Mouse (Mus musculus): Measurements from ENCODE around the gene B230217C12Rik. TPM values are rescaled to one million over a fixed set of nuclear protein-coding genes. Genes with fewer than 3 reads are reported as not detected.

Gene B230217C12Rik
- polyA plus RNA-seq, 1 experiment from 2014 or later = 38.2 TPM

DNA sequence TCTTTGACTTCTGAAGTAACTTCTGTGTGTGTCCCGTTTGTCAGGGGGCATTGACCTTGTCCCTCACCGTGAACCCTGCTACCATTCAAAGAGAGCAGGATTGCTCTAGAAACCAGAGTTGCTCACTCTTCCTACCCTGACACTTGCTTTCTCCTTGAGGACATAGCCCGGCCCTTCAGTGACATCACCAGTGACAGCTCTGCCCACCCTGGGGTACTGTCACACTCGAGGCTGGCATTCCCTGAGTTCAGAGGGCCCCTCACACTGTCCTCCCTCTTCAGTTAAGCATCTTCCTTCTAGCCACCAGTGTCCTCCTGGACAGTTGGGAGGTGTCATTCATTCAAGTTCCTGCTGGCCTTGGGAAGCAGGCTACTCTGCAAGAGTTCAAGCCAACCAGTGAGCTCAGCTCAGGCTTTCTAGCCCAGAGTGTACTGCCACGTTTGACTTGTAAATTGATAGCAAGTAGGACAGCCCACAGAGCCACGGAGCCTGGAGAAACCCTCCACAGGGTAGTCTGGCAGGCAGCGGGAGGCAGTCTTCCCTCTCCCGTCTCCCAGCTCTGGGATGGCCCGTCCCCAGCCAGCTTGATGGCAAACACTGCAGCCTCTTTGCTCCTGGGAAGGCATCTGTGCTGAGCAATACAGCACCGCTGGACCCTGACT is 1.7 kb upstream of the B230217C12Rik start:
- H3K9ac ChIP-seq (ENCODE audit: low read depth, low read length) = no peak overlapping the region
- no peak overlapping the region for H3K4me2 ChIP-seq (ENCODE audit: low read length)
- no peaks in the 10 kb centered on the region for H3K9me3 ChIP-seq (ENCODE audit: control insufficient read depth, low read length)
- peaks cover 16% of the 10 kb centered on the region for H3K36me3 ChIP-seq (ENCODE audit: control insufficient read depth, insufficient read depth, low read length)
- H3K4me3 ChIP-seq (ENCODE audit: low read length) = no peak overlapping the region
- ATAC-seq = no peak
- H3K27ac ChIP-seq (ENCODE audit: low read depth, low read length) = peak overlapping the region; percentile 35; the same call in 1 of the 2 replicates
- WGBS = 35% methylated on average over 10 of the region's 10 CpGs
- peaks cover 11% of the 10 kb centered on the region for H3K4me1 ChIP-seq (ENCODE audit: control insufficient read depth, insufficient read depth, low read depth, low read length)
- no peaks in the 10 kb centered on the region for H3K27me3 ChIP-seq (replicated peaks; ENCODE audit: control insufficient read depth, insufficient read depth, low read length)

DNA sequence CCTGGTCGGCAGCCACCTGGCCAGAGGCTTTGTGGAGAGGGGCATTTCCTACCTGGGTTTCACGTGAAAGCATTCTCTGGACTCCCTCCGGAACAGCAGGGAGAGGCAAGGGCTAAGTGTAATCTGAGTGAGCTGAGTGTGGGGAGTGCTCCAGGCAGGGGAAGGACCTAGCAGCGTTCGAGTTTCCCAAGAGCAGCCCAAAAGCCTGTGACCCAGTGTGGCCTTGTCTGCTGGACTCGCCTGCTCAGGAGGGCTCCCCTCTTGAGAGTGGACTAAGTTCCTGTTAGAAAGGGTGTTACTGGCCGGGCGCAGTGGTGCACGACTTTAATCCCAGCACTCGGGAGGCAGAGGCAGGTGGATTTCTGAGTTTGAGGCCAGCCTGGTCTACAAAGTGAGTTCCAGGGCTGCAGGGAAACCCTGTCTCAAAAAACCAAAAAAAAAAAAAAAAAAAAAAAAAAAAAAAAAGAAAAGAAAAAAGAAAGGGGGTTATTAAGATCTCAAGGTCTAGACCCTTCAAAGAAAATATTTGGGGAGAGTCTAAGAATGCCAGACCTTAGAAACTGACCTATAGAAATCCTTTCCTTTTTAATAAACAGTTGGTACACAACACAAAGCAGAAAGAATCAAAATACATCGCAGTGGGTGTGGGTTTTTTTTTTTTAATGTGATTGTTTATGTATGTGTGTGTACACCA is 992 bp upstream of the B230217C12Rik start:
- H3K27ac ChIP-seq (ENCODE audit: low read depth, low read length) = peak overlapping the region; percentile 35
- no peaks in the 10 kb centered on the region for H3K27me3 ChIP-seq (replicated peaks; ENCODE audit: control insufficient read depth, insufficient read depth, low read length)
- 58% methylated on average over 11 of the region's 11 CpGs for WGBS
- peaks cover 11% of the 10 kb centered on the region for H3K4me1 ChIP-seq (ENCODE audit: control insufficient read depth, insufficient read depth, low read depth, low read length)
- H3K9ac ChIP-seq (ENCODE audit: low read depth, low read length) = no peak overlapping the region
- H3K36me3 ChIP-seq (ENCODE audit: control insufficient read depth, insufficient read depth, low read length) = peaks cover 10% of the 10 kb centered on the region
- H3K4me3 ChIP-seq (ENCODE audit: low read length) = no peak overlapping the region
- H3K9me3 ChIP-seq (ENCODE audit: control insufficient read depth, low read length) = no peaks in the 10 kb centered on the region
- H3K4me2 ChIP-seq (ENCODE audit: low read length) = peak overlapping the region; percentile 76
- no peak for ATAC-seq

- H3K36me3 ChIP-seq (ENCODE audit: control insufficient read depth, insufficient read depth, low read length) = peaks cover 7% of the 10 kb centered on the region
- WGBS = 65% methylated on average over 2 of the region's 2 CpGs
- peak overlapping the region; percentile 82 for H3K9ac ChIP-seq (ENCODE audit: low read depth, low read length)
These were observed 467 bp upstream of the B230217C12Rik start for GRCm38 (mm10) chr11:97840135-97840490.

DNA sequence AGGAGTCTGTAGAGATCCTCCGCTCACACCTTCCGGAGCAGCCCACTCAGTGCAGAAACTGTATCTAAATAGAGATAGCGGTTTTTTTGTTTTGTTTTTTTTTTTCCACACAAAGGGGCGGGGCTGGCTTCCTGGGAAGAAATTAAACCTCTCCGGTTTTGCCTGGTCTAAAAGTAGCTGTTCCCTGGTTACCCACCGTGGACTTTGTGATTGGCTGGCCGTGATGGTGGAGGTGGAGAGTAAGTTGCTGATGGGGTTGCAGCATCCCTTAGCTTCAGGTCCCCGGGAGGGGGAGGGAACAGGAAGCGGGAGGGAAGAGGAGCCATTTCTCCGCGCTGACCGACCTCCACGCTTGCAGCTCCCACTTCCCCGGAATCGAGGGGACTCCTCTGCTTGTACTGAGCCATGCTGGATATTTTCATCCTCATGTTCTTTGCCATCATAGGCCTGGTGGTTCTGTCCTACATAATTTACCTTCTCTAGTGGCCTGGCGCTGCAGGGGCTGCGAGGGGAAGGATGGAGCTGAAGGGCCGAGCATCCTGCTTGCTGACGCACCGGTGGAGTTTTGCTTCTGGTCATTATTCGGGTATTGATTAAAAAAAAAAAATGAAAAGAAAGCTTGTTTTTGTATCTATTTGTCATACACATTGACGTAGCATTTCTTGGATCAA is 546 bp downstream of the B230217C12Rik start:
- H3K4me3 ChIP-seq (ENCODE audit: low read length) = peak overlapping the region; percentile 57
- 1% methylated on average over 22 of the region's 22 CpGs for WGBS

More at GRCm38 (mm10) chr11:97840135-97840490, 467 bp upstream of the B230217C12Rik start:
- Histone ChIP-seq H3K9me3 (ENCODE audit: control insufficient read depth, low read length) (no peaks in the 10 kb centered on the region), H3K4me1 (ENCODE audit: control insufficient read depth, insufficient read depth, low read depth, low read length) (peaks cover 11% of the 10 kb centered on the region), H3K27me3 (replicated peaks; ENCODE audit: control insufficient read depth, insufficient read depth, low read length) (no peaks in the 10 kb centered on the region), H3K4me3 (ENCODE audit: low read length) (peak overlapping the region; percentile 57), H3K4me2 (ENCODE audit: low read length) (peak overlapping the region; percentile 76), H3K27ac (ENCODE audit: low read depth, low read length) (peak overlapping the region; percentile 93)
- ATAC-seq = no peak

DNA sequence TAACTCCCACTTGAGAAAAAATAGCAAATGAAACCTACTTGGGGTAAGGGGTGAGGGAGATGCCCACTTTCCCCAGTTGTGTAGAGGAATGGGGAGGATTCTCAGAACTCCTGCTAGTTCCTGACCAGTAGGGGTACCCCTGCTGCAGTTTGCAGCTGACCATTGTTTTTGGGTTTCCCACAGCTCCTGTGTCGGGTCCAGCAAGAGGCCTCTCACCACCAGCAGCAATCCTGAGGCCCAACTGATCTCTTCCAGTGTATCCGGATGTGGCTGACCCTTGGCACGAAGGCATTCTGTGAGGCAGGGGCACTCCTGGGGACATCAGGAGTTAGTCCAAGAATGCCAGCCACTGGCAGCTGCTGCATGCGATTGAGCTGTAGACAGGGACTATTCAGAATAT is 1.4 kb downstream of the B230217C12Rik start:
- Histone ChIP-seq H3K36me3 (ENCODE audit: control insufficient read depth, insufficient read depth, low read length) (peaks cover 5% of the 10 kb centered on the region), H3K4me2 (ENCODE audit: low read length) (peak overlapping the region; percentile 76), H3K27ac (ENCODE audit: low read depth, low read length) (peak overlapping the region; percentile 93), H3K4me3 (ENCODE audit: low read length) (peak overlapping the region; percentile 57), H3K9me3 (ENCODE audit: control insufficient read depth, low read length) (no peaks in the 10 kb centered on the region), H3K9ac (ENCODE audit: low read depth, low read length) (peak overlapping the region; percentile 59), H3K4me1 (ENCODE audit: control insufficient read depth, insufficient read depth, low read depth, low read length) (peaks cover 11% of the 10 kb centered on the region), H3K27me3 (replicated peaks; ENCODE audit: control insufficient read depth, insufficient read depth, low read length) (no peaks in the 10 kb centered on the region)
- WGBS = 15% methylated on average over 4 of the region's 4 CpGs
- 0 out of 2 replicates have a peak, but pooled peaks have one; percentile 31 for ATAC-seq

More for the DNA sequence above, 546 bp downstream of the B230217C12Rik start:
- H3K4me2 ChIP-seq (ENCODE audit: low read length) = peak overlapping the region; percentile 76
- no peaks in the 10 kb centered on the region for H3K9me3 ChIP-seq (ENCODE audit: control insufficient read depth, low read length)
- peak overlapping the region; percentile 82 for H3K9ac ChIP-seq (ENCODE audit: low read depth, low read length)
- no peaks in the 10 kb centered on the region for H3K27me3 ChIP-seq (replicated peaks; ENCODE audit: control insufficient read depth, insufficient read depth, low read length)
- H3K27ac ChIP-seq (ENCODE audit: low read depth, low read length) = peak overlapping the region; percentile 93
- peaks cover 7% of the 10 kb centered on the region for H3K36me3 ChIP-seq (ENCODE audit: control insufficient read depth, insufficient read depth, low read length)
- ATAC-seq = peak; percentile 95
- peaks cover 11% of the 10 kb centered on the region for H3K4me1 ChIP-seq (ENCODE audit: control insufficient read depth, insufficient read depth, low read depth, low read length)

DNA sequence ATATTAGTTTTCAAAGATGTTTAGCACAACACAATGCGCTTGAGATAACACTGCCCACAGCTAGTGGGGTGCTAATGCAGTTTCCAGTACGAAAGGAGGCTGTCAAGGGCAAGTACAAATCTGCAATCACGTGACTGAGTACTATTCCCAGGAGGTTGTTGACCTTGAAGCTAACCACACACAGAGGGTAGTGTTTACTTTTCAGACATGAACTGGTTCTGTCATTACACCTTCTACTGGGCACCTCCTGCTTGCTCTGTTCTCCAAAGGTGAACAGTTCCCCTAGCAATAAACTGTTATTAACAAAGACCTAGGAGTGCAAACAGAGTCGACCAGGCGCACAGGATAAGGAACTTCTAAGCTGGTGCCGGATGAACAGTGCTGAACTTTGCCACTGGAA is 9.8 kb downstream of the B230217C12Rik start:
- H3K4me1 ChIP-seq (ENCODE audit: control insufficient read depth, insufficient read depth, low read depth, low read length) = no peaks in the 10 kb centered on the region
- H3K9ac ChIP-seq (ENCODE audit: low read depth, low read length) = no peak overlapping the region
- H3K9me3 ChIP-seq (ENCODE audit: control insufficient read depth, low read length) = no peaks in the 10 kb centered on the region
- no peaks in the 10 kb centered on the region for H3K36me3 ChIP-seq (ENCODE audit: control insufficient read depth, insufficient read depth, low read length)
- WGBS = 68% methylated on average over 6 of the region's 6 CpGs
- ATAC-seq = no peak
- no peak overlapping the region for H3K4me2 ChIP-seq (ENCODE audit: low read length)
- H3K4me3 ChIP-seq (ENCODE audit: low read length) = no peak overlapping the region
- H3K27me3 ChIP-seq (replicated peaks; ENCODE audit: control insufficient read depth, insufficient read depth, low read length) = no peaks in the 10 kb centered on the region
- H3K27ac ChIP-seq (ENCODE audit: low read depth, low read length) = no peak overlapping the region

DNA sequence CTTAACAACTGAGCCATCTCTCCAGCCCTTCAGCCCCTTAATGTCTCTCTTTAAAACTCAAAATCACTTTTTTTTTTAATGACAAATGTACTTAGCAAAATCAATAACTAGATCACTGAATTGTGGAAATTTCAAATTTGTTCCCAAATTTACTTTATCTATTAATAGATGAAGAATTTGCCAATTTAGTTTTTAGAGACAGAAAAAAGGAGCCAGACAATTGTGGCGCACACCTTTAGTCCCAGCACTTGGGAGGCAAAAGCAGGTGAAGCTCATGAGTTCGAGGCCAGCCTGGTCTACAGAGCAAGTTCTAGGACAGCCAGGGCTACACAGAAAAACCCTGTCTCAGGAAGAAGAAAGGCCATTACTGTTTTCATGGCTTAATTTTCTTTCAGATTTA is 11.0 kb downstream of the B230217C12Rik start:
- Histone ChIP-seq H3K27me3 (replicated peaks; ENCODE audit: control insufficient read depth, insufficient read depth, low read length) (no peaks in the 10 kb centered on the region), H3K27ac (ENCODE audit: low read depth, low read length) (no peak overlapping the region), H3K4me2 (ENCODE audit: low read length) (no peak overlapping the region), H3K4me3 (ENCODE audit: low read length) (no peak overlapping the region), H3K36me3 (ENCODE audit: control insufficient read depth, insufficient read depth, low read length) (no peaks in the 10 kb centered on the region), H3K9me3 (ENCODE audit: control insufficient read depth, low read length) (no peaks in the 10 kb centered on the region), H3K4me1 (ENCODE audit: control insufficient read depth, insufficient read depth, low read depth, low read length) (no peaks in the 10 kb centered on the region), H3K9ac (ENCODE audit: low read depth, low read length) (no peak overlapping the region)
- no peak for ATAC-seq
- 93% methylated on average over 2 of the region's 2 CpGs for WGBS

GRCm38 (mm10) chr11:97855473-97855872 is 14.9 kb downstream of the B230217C12Rik start:
- Histone ChIP-seq H3K4me2 (ENCODE audit: low read length) (no peak overlapping the region), H3K4me1 (ENCODE audit: control insufficient read depth, insufficient read depth, low read depth, low read length) (no peaks in the 10 kb centered on the region), H3K4me3 (ENCODE audit: low read length) (no peak overlapping the region), H3K36me3 (ENCODE audit: control insufficient read depth, insufficient read depth, low read length) (no peaks in the 10 kb centered on the region), H3K27me3 (replicated peaks; ENCODE audit: control insufficient read depth, insufficient read depth, low read length) (no peaks in the 10 kb centered on the region), H3K9ac (ENCODE audit: low read depth, low read length) (no peak overlapping the region), H3K9me3 (ENCODE audit: control insufficient read depth, low read length) (no peaks in the 10 kb centered on the region), H3K27ac (ENCODE audit: low read depth, low read length) (no peak overlapping the region)
- ATAC-seq = no peak
- 91% methylated on average over 2 of the region's 2 CpGs for WGBS

- Histone ChIP-seq H3K4me2 (ENCODE audit: low read length) (no peak overlapping the region), H3K4me1 (ENCODE audit: control insufficient read depth, insufficient read depth, low read depth, low read length) (no peaks in the 10 kb centered on the region), H3K9ac (ENCODE audit: low read depth, low read length) (no peak overlapping the region), H3K9me3 (ENCODE audit: control insufficient read depth, low read length) (no peaks in the 10 kb centered on the region), H3K36me3 (ENCODE audit: control insufficient read depth, insufficient read depth, low read length) (no peaks in the 10 kb centered on the region), H3K27ac (ENCODE audit: low read depth, low read length) (no peak overlapping the region), H3K27me3 (replicated peaks; ENCODE audit: control insufficient read depth, insufficient read depth, low read length) (no peaks in the 10 kb centered on the region), H3K4me3 (ENCODE audit: low read length) (no peak overlapping the region)
- 76% methylated on average over 2 of the region's 2 CpGs for WGBS
- ATAC-seq = no peak
These were observed 21.6 kb downstream of the B230217C12Rik start for GRCm38 (mm10) chr11:97862148-97862547.
